Mouse (Mus musculus) ES-Bruce4 (cell line): ENCODE measurements around the gene 6430548M08Rik. TPM values are rescaled to one million over a fixed set of nuclear protein-coding genes. Genes with fewer than 3 reads are reported as not detected.

Experiments used
- H3K27ac ChIP-seq: 2 replicates; pipeline ENCODE4 v1.5.1; 2012; ENCODE audit warnings: low read length, inconsistent platforms; ENCODE audit not compliant: insufficient read depth
- H3K27me3 ChIP-seq: 2 replicates; pipeline ENCODE4 v1.6.1; 2012; ENCODE audit warnings: mild to moderate bottlenecking, low read length, inconsistent platforms; ENCODE audit not compliant: control insufficient read depth, poor library complexity, insufficient read depth, severe bottlenecking
- H3K36me3 ChIP-seq: 2 replicates; pipeline ENCODE4 v1.6.1; 2012; ENCODE audit warnings: inconsistent platforms, mild to moderate bottlenecking, low read length, moderate library complexity; ENCODE audit not compliant: control insufficient read depth, poor library complexity, insufficient read depth, severe bottlenecking
- H3K4me1 ChIP-seq: one replicate; pipeline ENCODE4 v1.8.1; 2011; ENCODE audit warnings: low read length; ENCODE audit not compliant: control insufficient read depth, insufficient read depth
- H3K4me3 ChIP-seq: 2 replicates; pipeline ENCODE4 v1.5.1; 2011; ENCODE audit warnings: low read depth, mild to moderate bottlenecking, low read length
- H3K9ac ChIP-seq: 2 replicates; pipeline ENCODE4 v1.6.1; 2012; ENCODE audit warnings: low read depth, mild to moderate bottlenecking, inconsistent platforms; ENCODE audit not compliant: poor library complexity, severe bottlenecking
- H3K9me3 ChIP-seq: replicated peaks from 2 replicates; pipeline ENCODE4 v1.6.1; 2012; ENCODE audit warnings: mild to moderate bottlenecking, low read length, inconsistent platforms; ENCODE audit not compliant: control insufficient read depth, poor library complexity, insufficient read depth, severe bottlenecking
- CTCF ChIP-seq: IDR thresholded peaks from one replicate; pipeline ENCODE4 v1.8.1; 2011; ENCODE audit warnings: low read depth, low read length
- EP300 ChIP-seq: IDR thresholded peaks from 2 replicates; pipeline ENCODE4 v1.6.1; 2011; ENCODE audit warnings: low read depth, low read length; ENCODE audit not compliant: insufficient read depth
- POLR2A ChIP-seq: IDR thresholded peaks from one replicate; pipeline ENCODE4 v1.8.1; 2011; ENCODE audit warnings: low read length; ENCODE audit not compliant: insufficient read depth
- polyA plus RNA-seq: library from polyadenylated mRNA; stranded (reverse); fragments of >200 nt; gene quantifications from 2 replicates; pipeline ENCODE4 v1.2.4, GENCODE M21; 2011; ENCODE audit warnings: low read depth; ENCODE audit not compliant: missing spikeins, insufficient read depth, insufficient read length

The 6430548M08Rik gene
- polyA plus RNA-seq, 1 experiment: 0.18 TPM

- TF ChIP-seq EP300: no peak
- TF ChIP-seq CTCF: no peak
- Histone ChIP-seq H3K9me3 (no peaks in the 10 kb centered on the region), H3K9ac (no peak overlapping the region), H3K36me3 (no peaks in the 10 kb centered on the region), H3K27ac (no peak overlapping the region), H3K27me3 (no peaks in the 10 kb centered on the region), H3K4me1 (no peaks in the 10 kb centered on the region), H3K4me3 (no peak overlapping the region)
Observed at GRCm38 (mm10) chr8:120160366-120160765, 46.4 kb downstream of the 6430548M08Rik start.

- Histone ChIP-seq H3K27me3 (no peaks in the 10 kb centered on the region), H3K36me3 (no peaks in the 10 kb centered on the region), H3K9ac (no peak overlapping the region), H3K9me3 (no peaks in the 10 kb centered on the region), H3K27ac (no peak overlapping the region), H3K4me3 (no peak overlapping the region), H3K4me1 (no peaks in the 10 kb centered on the region)
- TF ChIP-seq EP300 (no peak), POLR2A (no peak), CTCF (no peak)
Observed at GRCm38 (mm10) chr8:120161658-120162403, 47.9 kb downstream of the 6430548M08Rik start.

- TF ChIP-seq EP300: no peak
- no peak for TF ChIP-seq POLR2A
- no peak for TF ChIP-seq CTCF
- no peak overlapping the region for H3K27ac ChIP-seq
- H3K9me3 ChIP-seq: no peaks in the 10 kb centered on the region
- no peaks in the 10 kb centered on the region for H3K27me3 ChIP-seq
- H3K4me3 ChIP-seq: no peak overlapping the region
- H3K36me3 ChIP-seq: no peaks in the 10 kb centered on the region
- no peaks in the 10 kb centered on the region for H3K4me1 ChIP-seq
- no peak overlapping the region for H3K9ac ChIP-seq
Observed at GRCm38 (mm10) chr8:120162404-120162752, 48.4 kb downstream of the 6430548M08Rik start.

GRCm38 (mm10) chr8:120163376-120163775 is 49.4 kb downstream of the 6430548M08Rik start:
- Histone ChIP-seq H3K9ac (no peak overlapping the region), H3K9me3 (no peaks in the 10 kb centered on the region), H3K4me3 (no peak overlapping the region), H3K27ac (no peak overlapping the region), H3K4me1 (no peaks in the 10 kb centered on the region), H3K27me3 (no peaks in the 10 kb centered on the region), H3K36me3 (no peaks in the 10 kb centered on the region)
- no peak for TF ChIP-seq EP300
- TF ChIP-seq POLR2A: no peak
- TF ChIP-seq CTCF: no peak

- no peaks in the 10 kb centered on the region for H3K9me3 ChIP-seq
- H3K27me3 ChIP-seq: no peaks in the 10 kb centered on the region
- no peak overlapping the region for H3K9ac ChIP-seq
- H3K4me1 ChIP-seq: no peaks in the 10 kb centered on the region
- no peaks in the 10 kb centered on the region for H3K36me3 ChIP-seq
- no peak overlapping the region for H3K27ac ChIP-seq
- H3K4me3 ChIP-seq: no peak overlapping the region
- TF ChIP-seq POLR2A (no peak), EP300 (no peak), CTCF (no peak)
Observed at GRCm38 (mm10) chr8:120164026-120164425, 50.1 kb downstream of the 6430548M08Rik start.

- Histone ChIP-seq H3K9ac (no peak overlapping the region), H3K36me3 (no peaks in the 10 kb centered on the region), H3K9me3 (no peaks in the 10 kb centered on the region), H3K27ac (no peak overlapping the region), H3K4me1 (no peaks in the 10 kb centered on the region), H3K27me3 (no peaks in the 10 kb centered on the region), H3K4me3 (no peak overlapping the region)
- TF ChIP-seq POLR2A: no peak
- no peak for TF ChIP-seq CTCF
- no peak for TF ChIP-seq EP300
Observed at GRCm38 (mm10) chr8:120167136-120167535, 53.2 kb downstream of the 6430548M08Rik start.
